Mouse (Mus musculus) stomach, postnatal 0 days (tissue): ENCODE results near the gene Dusp10. TPM values are rescaled to one million over a fixed set of nuclear protein-coding genes. Genes with fewer than 3 reads are reported as not detected.

ENCODE experiments used
- ATAC-seq: fragments of 200-750 bp; cut with Nextera tagmentation; 2 replicates; pipeline ENCODE4 v1.8.0; 2017; ENCODE audit not compliant: low FRiP score, low TSS enrichment
- DNase-seq: peaks from one replicate; pipeline ENCODE4 v3.0.0-alpha.2; 2016; ENCODE audit warnings: low spot score
- H3K27ac ChIP-seq: fragments of 300-500 bp; sonication (generic); replicated peaks from 2 replicates; pipeline ENCODE4 v1.5.1; 2014; ENCODE audit warnings: mild to moderate bottlenecking, control low read depth
- H3K27me3 ChIP-seq: fragments of 300-500 bp; sonication (generic); 2 replicates; pipeline ENCODE4 v1.6.1; 2014; ENCODE audit warnings: low read length; ENCODE audit not compliant: control insufficient read depth, insufficient read depth
- H3K36me3 ChIP-seq: fragments of 300-500 bp; sonication (generic); 2 replicates; pipeline ENCODE4 v1.6.1; 2014; ENCODE audit warnings: low read length, mixed read lengths; ENCODE audit not compliant: control insufficient read depth, insufficient read depth
- H3K4me1 ChIP-seq: fragments of 300-500 bp; sonication (generic); replicated peaks from 2 replicates; pipeline ENCODE4 v1.6.1; 2014; ENCODE audit warnings: antibody characterized with exemption; ENCODE audit not compliant: control insufficient read depth, insufficient read depth
- H3K4me2 ChIP-seq: fragments of 300-500 bp; sonication (generic); replicated peaks from 2 replicates; pipeline ENCODE4 v1.6.1; 2014; ENCODE audit warnings: low read depth, mild to moderate bottlenecking, control low read depth, moderate library complexity
- H3K4me3 ChIP-seq: fragments of 300-500 bp; sonication (generic); 2 replicates; pipeline ENCODE4 v1.5.1; 2014; ENCODE audit warnings: low read depth, low read length, control low read depth
- H3K9ac ChIP-seq: fragments of 300-500 bp; sonication (generic); 2 replicates; pipeline ENCODE4 v1.6.1; 2014; ENCODE audit warnings: mild to moderate bottlenecking, low read length, control low read depth, mixed read lengths
- H3K9me3 ChIP-seq: fragments of 300-500 bp; sonication (generic); 2 replicates; pipeline ENCODE4 v1.6.1; 2016; ENCODE audit warnings: low read length; ENCODE audit not compliant: control insufficient read depth
- CTCF ChIP-seq: IDR thresholded peaks from 2 replicates; pipeline ENCODE4 v1.5.1; 2016; ENCODE audit warnings: antibody characterized with exemption, low read depth, mild to moderate bottlenecking, moderate library complexity
- EP300 ChIP-seq: optimal IDR thresholded peaks from 2 replicates; pipeline ENCODE3; 2016; ENCODE audit warnings: antibody characterized with exemption
- WGBS: fragments of 180-500 bp; shearing (Covaris S2); extraction: QIAGEN DNeasy Blood & Tissue Kit; methylation state at CpG from one replicate; pipeline ENCODE4 v1.1.7; 2014; 5-methylcytosine and 5-hydroxymethylcytosine counted together
- polyA plus RNA-seq: library from polyadenylated mRNA; unstranded; fragments of >200 nt; fragmentation: Nextera tagmentation; extraction: Ambion mirVana; gene quantifications from 2 replicates; pipeline ENCODE4 v1.2.1, GENCODE M21; 2015

Dusp10 gene
- polyA plus RNA-seq, 1 experiment from 2014 or later = 4.2 TPM

DNA sequence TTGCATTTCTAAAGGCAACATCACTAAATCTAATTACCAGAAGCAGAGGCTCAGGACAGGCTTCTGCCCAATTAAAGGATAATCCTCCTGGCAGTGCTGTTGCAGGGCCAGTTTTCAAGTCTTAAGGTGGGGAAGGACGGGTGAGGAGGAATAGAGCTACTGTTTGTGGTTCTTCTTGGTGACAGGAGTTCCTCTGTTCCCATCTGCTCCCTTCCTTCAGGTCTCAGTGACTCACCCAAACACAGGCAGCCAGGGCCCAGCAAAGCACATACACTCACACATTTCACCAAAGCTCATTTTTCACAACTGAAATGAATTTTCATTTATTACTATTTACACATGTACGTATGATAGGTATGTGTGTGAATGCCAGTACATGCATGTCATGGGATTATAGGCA is 93.7 kb downstream of the Dusp10 start:
- Histone ChIP-seq H3K27me3 (no peaks in the 10 kb centered on the region), H3K27ac (no peak overlapping the region), H3K4me2 (no peak overlapping the region), H3K4me1 (no peaks in the 10 kb centered on the region), H3K9me3 (no peaks in the 10 kb centered on the region), H3K36me3 (no peaks in the 10 kb centered on the region), H3K4me3 (no peak overlapping the region), H3K9ac (no peak overlapping the region)
- 62% methylated on average over 2 of the region's 2 CpGs for WGBS
- no peak for DNase-seq
- no peak for TF ChIP-seq EP300
- TF ChIP-seq CTCF = no peak
- ATAC-seq = no peak

GRCm38 (mm10) chr1:184107448-184107847 is 94.3 kb downstream of the Dusp10 start:
- 72% methylated on average over 4 of the region's 4 CpGs for WGBS
- no peaks in the 10 kb centered on the region for H3K27me3 ChIP-seq
- H3K4me3 ChIP-seq = no peak overlapping the region
- DNase-seq (no peak), ATAC-seq (no peak)
- no peak overlapping the region for H3K27ac ChIP-seq
- TF ChIP-seq EP300 (no peak), CTCF (no peak)
- H3K4me2 ChIP-seq = no peak overlapping the region
- H3K36me3 ChIP-seq = no peaks in the 10 kb centered on the region
- no peak overlapping the region for H3K9ac ChIP-seq
- no peaks in the 10 kb centered on the region for H3K4me1 ChIP-seq
- H3K9me3 ChIP-seq = no peaks in the 10 kb centered on the region

- TF ChIP-seq CTCF = no peak
- TF ChIP-seq EP300 = no peak
- no peak overlapping the region for H3K9ac ChIP-seq
- no peaks in the 10 kb centered on the region for H3K4me1 ChIP-seq
- ATAC-seq (no peak), DNase-seq (no peak)
- WGBS = 25% methylated on average over 1 of the region's 1 CpGs
- no peaks in the 10 kb centered on the region for H3K27me3 ChIP-seq
- no peak overlapping the region for H3K4me2 ChIP-seq
- H3K9me3 ChIP-seq = no peaks in the 10 kb centered on the region
- no peak overlapping the region for H3K27ac ChIP-seq
- no peaks in the 10 kb centered on the region for H3K36me3 ChIP-seq
- H3K4me3 ChIP-seq = no peak overlapping the region
These were observed 95.2 kb downstream of the Dusp10 start for GRCm38 (mm10) chr1:184108254-184108653.

DNA sequence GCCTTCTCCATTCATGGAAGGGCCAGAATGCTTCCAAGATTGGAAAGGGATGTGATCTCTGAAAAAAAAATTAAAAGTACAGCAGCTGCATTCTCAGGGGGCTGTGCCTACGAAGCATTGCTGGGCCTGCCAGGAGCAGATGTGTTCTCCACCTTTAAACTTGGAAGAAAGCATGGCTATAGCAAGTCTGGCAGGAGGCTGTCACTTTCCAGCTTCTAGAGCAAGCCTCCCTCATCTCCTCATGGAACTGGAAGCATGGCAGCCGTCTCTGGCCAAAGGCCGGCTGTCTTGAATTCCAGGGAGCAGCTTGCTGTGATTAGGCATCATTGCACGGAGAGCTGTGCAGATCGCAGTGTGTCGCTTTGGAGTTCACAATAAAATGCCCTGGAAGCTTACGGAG is 104.5 kb downstream of the Dusp10 start:
- Histone ChIP-seq H3K4me2 (no peak overlapping the region), H3K9ac (no peak overlapping the region), H3K27me3 (no peaks in the 10 kb centered on the region), H3K4me1 (no peaks in the 10 kb centered on the region), H3K4me3 (no peak overlapping the region), H3K9me3 (no peaks in the 10 kb centered on the region), H3K36me3 (no peaks in the 10 kb centered on the region), H3K27ac (no peak overlapping the region)
- no peak for DNase-seq
- TF ChIP-seq EP300 = no peak
- TF ChIP-seq CTCF = no peak
- 57% methylated on average over 7 of the region's 7 CpGs for WGBS
- ATAC-seq = no peak

- H3K9ac ChIP-seq = no peak overlapping the region
- H3K36me3 ChIP-seq = no peaks in the 10 kb centered on the region
- no peak overlapping the region for H3K27ac ChIP-seq
- H3K27me3 ChIP-seq = no peaks in the 10 kb centered on the region
- 76% methylated on average over 2 of the region's 2 CpGs for whole genome bisulfite sequencing
- H3K4me3 ChIP-seq = no peak overlapping the region
- no peaks in the 10 kb centered on the region for H3K9me3 ChIP-seq
- DNase-seq (no peak), ATAC-seq (no peak)
- TF ChIP-seq EP300 (no peak), CTCF (no peak)
- H3K4me1 ChIP-seq = no peaks in the 10 kb centered on the region
- no peak overlapping the region for H3K4me2 ChIP-seq
These were observed 104.9 kb downstream of the Dusp10 start for GRCm38 (mm10) chr1:184117991-184118390.

- WGBS = 88% methylated on average over 1 of the region's 1 CpGs
- TF ChIP-seq CTCF = no peak
- no peak for TF ChIP-seq EP300
These were observed 105.5 kb downstream of the Dusp10 start for GRCm38 (mm10) chr1:184118586-184118985.

More at GRCm38 (mm10) chr1:184118586-184118985, 105.5 kb downstream of the Dusp10 start:
- DNase-seq = no peak
- Histone ChIP-seq H3K4me2 (no peak overlapping the region), H3K27ac (no peak overlapping the region), H3K4me3 (no peak overlapping the region), H3K4me1 (no peaks in the 10 kb centered on the region), H3K9me3 (no peaks in the 10 kb centered on the region), H3K27me3 (no peaks in the 10 kb centered on the region), H3K9ac (no peak overlapping the region), H3K36me3 (no peaks in the 10 kb centered on the region)
- no peak for ATAC-seq

Other genes starting within 250 kb of the Dusp10 start
- gene 1700056E22Rik, start 21.0 kb downstream of the Dusp10 start, polyA plus RNA-seq = 1.6 and 2.6 TPM in 2 replicates